Mouse (Mus musculus) liver, embryonic 16.5 days (tissue): Measurements from ENCODE around the gene Pard6b. TPM values are rescaled to one million over a fixed set of nuclear protein-coding genes. Genes with fewer than 3 reads are reported as not detected.

ENCODE experiments used
- ATAC-seq: fragments of 200-750 bp; cut with Nextera tagmentation; 2 replicates; pipeline ENCODE4 v1.8.0; 2017; ENCODE audit warnings: low read depth, mild to moderate bottlenecking, moderate number of reproducible peaks, moderate library complexity
- H3K27ac ChIP-seq: fragments of 300-500 bp; sonication (generic); 2 replicates; pipeline ENCODE4 v1.5.1; 2014; ENCODE audit warnings: mild to moderate bottlenecking, low read length
- H3K27me3 ChIP-seq: fragments of 300-500 bp; sonication (generic); 2 replicates; pipeline ENCODE4 v1.6.1; 2014; ENCODE audit warnings: low read depth, low read length, mixed read lengths; ENCODE audit not compliant: control insufficient read depth, insufficient read depth
- H3K36me3 ChIP-seq: fragments of 300-500 bp; sonication (generic); 2 replicates; pipeline ENCODE4 v1.6.1; 2014; ENCODE audit warnings: mild to moderate bottlenecking; ENCODE audit not compliant: control insufficient read depth, insufficient read depth
- H3K4me1 ChIP-seq: fragments of 300-500 bp; sonication (generic); 2 replicates; pipeline ENCODE4 v1.6.1; 2014; ENCODE audit warnings: low read depth, low read length, mixed read lengths; ENCODE audit not compliant: control insufficient read depth
- H3K4me2 ChIP-seq: fragments of 300-500 bp; sonication (generic); 2 replicates; pipeline ENCODE4 v1.6.1; 2014; ENCODE audit warnings: low read depth, low read length, mixed read lengths
- H3K4me3 ChIP-seq: fragments of 300-500 bp; sonication (generic); 2 replicates; pipeline ENCODE4 v1.5.1; 2014; ENCODE audit warnings: low read depth, mild to moderate bottlenecking, low read length
- H3K9ac ChIP-seq: fragments of 300-500 bp; sonication (generic); 2 replicates; pipeline ENCODE4 v1.6.1; 2014; ENCODE audit warnings: low read depth, low read length
- H3K9me3 ChIP-seq: fragments of 300-500 bp; sonication (generic); replicated peaks from 2 replicates; pipeline ENCODE4 v1.6.1; 2016; ENCODE audit warnings: low read length; ENCODE audit not compliant: control insufficient read depth
- WGBS: fragments of 180-500 bp; shearing (Covaris S2); extraction: QIAGEN DNeasy Blood & Tissue Kit; methylation state at CpG from one replicate; pipeline ENCODE4 v1.1.7; 2014; ENCODE audit not compliant: insufficient replicate concordance; 5-methylcytosine and 5-hydroxymethylcytosine counted together
- polyA plus RNA-seq: library from polyadenylated mRNA; unstranded; fragments of >200 nt; fragmentation: Nextera tagmentation; extraction: Ambion mirVana; gene quantifications from 2 replicates; pipeline ENCODE4 v1.2.1, GENCODE M21; 2015

Gene Pard6b
- polyA plus RNA-seq, 1 experiment from 2014 or later, result 2.7 TPM

GRCm38 (mm10) chr2:168073722-168074121 lies 7.1 kb upstream of the Pard6b start:
- no peaks in the 10 kb centered on the region for H3K9me3 ChIP-seq
- H3K27ac ChIP-seq, result no peak overlapping the region
- no peak overlapping the region for H3K4me2 ChIP-seq
- ATAC-seq, result no peak
- H3K4me3 ChIP-seq, result no peak overlapping the region
- H3K4me1 ChIP-seq, result no peaks in the 10 kb centered on the region
- no peaks in the 10 kb centered on the region for H3K36me3 ChIP-seq
- WGBS, result 61% methylated on average over 5 of the region's 5 CpGs
- no peaks in the 10 kb centered on the region; the same call in 1 of the 2 replicates for H3K27me3 ChIP-seq
- H3K9ac ChIP-seq, result no peak overlapping the region

DNA sequence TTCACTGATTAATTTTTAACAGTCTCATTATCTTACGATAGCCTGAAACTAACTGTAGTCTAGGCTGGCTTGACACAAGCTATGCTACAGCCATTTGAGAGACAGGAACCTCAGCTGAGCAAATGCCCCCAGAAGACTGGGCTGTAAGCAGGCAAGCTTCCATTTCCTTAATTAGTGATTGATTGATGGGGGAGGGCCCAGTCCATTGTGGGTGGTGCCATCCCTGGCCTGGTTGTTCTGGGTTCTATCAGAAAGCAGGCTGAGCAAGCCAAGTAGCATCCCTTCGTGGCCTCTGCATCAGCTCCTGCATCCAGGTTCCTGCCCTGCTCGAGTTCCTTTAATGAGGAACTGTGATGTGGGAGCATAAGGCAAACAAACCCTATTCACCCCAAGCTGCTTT lies 6.3 kb upstream of the Pard6b start:
- H3K9ac ChIP-seq, result no peak overlapping the region
- ATAC-seq, result no peak
- no peaks in the 10 kb centered on the region; the same call in 1 of the 2 replicates for H3K27me3 ChIP-seq
- 36% methylated on average over 3 of the region's 3 CpGs for WGBS
- no peak overlapping the region for H3K4me2 ChIP-seq
- H3K27ac ChIP-seq, result no peak overlapping the region
- H3K36me3 ChIP-seq, result no peaks in the 10 kb centered on the region
- H3K4me3 ChIP-seq, result no peak overlapping the region
- no peaks in the 10 kb centered on the region for H3K9me3 ChIP-seq
- no peaks in the 10 kb centered on the region for H3K4me1 ChIP-seq

DNA sequence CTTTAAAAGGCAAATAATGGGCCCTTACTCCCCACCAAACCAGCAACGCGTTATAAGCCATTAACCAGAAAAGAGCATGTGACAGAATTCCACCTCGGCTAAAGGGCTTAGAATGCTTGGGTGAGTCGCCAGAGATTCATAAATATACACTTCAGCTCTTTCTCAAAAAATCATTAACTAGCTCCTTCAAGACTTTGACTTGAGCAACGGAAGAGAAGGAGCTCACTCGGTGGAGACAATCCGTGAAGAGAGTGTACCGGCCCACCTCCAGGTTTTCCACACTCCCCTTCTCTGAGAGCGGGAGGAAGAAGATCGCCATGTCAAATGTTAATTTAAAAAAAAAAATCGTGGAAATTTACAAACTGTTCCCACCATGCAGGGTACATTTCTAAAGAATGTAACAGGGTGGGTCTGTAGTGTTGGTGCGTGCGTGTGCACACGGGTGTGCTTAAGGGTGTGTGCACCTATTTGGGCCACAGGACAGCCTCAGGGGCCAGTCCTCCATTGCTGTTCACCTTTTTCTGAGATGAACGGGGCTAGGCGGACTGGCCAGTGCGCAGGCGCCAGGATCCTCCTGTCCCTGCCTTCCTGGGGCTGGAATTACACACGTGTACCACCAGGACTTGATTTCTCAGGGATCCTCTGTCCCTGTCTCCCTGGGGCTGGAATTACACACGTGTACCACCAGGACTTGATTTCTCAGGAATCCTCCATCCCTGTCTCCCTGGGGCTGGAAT lies 3.8 kb upstream of the Pard6b start:
- WGBS, result 70% methylated on average over 20 of the region's 20 CpGs
- Histone ChIP-seq H3K9ac (no peak overlapping the region), H3K4me1 (peaks cover 15% of the 10 kb centered on the region)

DNA sequence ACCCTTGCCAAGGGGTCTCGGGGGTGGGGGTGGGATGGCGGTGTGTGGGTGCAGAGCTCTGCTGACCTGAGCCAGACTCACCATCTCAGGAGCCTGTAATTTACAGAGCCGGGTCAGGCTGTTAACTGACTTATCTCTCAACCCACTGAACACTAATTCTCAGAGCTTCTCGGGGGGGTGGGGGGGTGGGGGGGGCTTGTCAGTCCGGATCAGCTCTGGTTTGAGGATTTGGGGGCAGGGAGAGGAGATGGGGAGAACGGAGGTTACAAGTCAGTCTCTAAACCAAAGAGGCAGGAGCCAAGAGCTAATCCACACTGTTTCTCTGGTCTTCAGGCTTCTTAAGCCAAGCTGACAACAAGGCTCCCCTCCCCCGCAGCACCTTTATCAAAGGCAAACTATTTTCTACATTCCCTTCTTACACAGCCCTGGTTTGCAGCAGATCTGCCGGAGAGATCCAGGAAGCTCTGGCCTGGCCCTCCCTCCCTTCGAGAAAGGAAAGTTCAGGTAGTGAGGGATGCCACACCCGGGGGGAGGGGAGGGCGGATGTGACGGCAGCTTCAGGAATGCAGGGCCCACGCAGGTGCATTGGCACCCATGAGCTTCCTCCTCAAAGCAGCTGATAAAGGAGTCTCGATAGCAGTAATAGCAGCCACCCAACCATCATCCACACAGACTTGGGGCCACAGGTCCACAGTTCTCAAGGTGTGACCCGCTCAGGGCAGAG lies 2.5 kb upstream of the Pard6b start:
- Histone ChIP-seq H3K4me1 (peaks cover 17% of the 10 kb centered on the region), H3K4me2 (no peak overlapping the region), H3K9ac (no peak overlapping the region), H3K4me3 (no peak overlapping the region), H3K27ac (no peak overlapping the region), H3K9me3 (no peaks in the 10 kb centered on the region), H3K27me3 (peaks cover 14% of the 10 kb centered on the region), H3K36me3 (no peaks in the 10 kb centered on the region)
- no peak for ATAC-seq
- WGBS, result 36% methylated on average over 15 of the region's 15 CpGs

More for the DNA sequence above, 3.8 kb upstream of the Pard6b start:
- Histone ChIP-seq H3K4me2 (no peak overlapping the region), H3K27me3 (peaks cover 9% of the 10 kb centered on the region), H3K9me3 (no peaks in the 10 kb centered on the region), H3K36me3 (no peaks in the 10 kb centered on the region), H3K4me3 (no peak overlapping the region), H3K27ac (no peak overlapping the region)
- ATAC-seq, result no peak

GRCm38 (mm10) chr2:168081299-168081932 lies 612 bp downstream of the Pard6b start:
- H3K4me1 ChIP-seq, result peaks cover 17% of the 10 kb centered on the region
- under 1% methylated on average over 45 of the region's 49 CpGs for WGBS
- no peaks in the 10 kb centered on the region for H3K9me3 ChIP-seq
- H3K4me3 ChIP-seq, result peak overlapping the region; percentile 69
- peak overlapping the region; percentile 69 for H3K9ac ChIP-seq
- peak overlapping the region; percentile 98 for H3K4me2 ChIP-seq
- no peaks in the 10 kb centered on the region for H3K36me3 ChIP-seq
- no peak for ATAC-seq
- H3K27me3 ChIP-seq, result peaks cover 14% of the 10 kb centered on the region
- peak overlapping the region; percentile 46; the same call in 1 of the 2 replicates for H3K27ac ChIP-seq

DNA sequence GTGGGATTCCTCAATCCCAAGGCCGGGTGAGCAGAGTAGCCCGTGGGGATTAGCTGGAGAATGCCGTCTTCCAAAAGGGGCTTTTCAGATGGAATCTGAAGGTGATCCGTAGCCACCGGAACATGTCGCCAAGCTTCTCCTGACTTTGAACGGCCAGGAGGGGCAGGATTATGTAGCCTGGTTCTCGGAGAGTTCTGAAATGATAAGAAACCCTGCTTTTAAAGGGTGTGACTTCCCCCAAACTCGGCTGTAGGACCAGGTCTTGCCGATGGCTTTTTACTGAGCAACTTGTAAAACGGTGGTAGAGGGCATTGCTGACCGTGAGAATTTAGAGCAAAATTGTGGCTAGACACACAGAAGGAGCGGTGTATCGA lies 1.1 kb downstream of the Pard6b start:
- Histone ChIP-seq H3K4me1 (peaks cover 17% of the 10 kb centered on the region), H3K27ac (no peak overlapping the region), H3K36me3 (no peaks in the 10 kb centered on the region), H3K4me2 (peak overlapping the region; percentile 98), H3K4me3 (peak overlapping the region; percentile 69), H3K9me3 (no peaks in the 10 kb centered on the region), H3K27me3 (peaks cover 14% of the 10 kb centered on the region), H3K9ac (peak overlapping the region; percentile 69; the same call in 1 of the 2 replicates)
- no peak for ATAC-seq
- WGBS, result 4% methylated on average over 14 of the region's 14 CpGs

DNA sequence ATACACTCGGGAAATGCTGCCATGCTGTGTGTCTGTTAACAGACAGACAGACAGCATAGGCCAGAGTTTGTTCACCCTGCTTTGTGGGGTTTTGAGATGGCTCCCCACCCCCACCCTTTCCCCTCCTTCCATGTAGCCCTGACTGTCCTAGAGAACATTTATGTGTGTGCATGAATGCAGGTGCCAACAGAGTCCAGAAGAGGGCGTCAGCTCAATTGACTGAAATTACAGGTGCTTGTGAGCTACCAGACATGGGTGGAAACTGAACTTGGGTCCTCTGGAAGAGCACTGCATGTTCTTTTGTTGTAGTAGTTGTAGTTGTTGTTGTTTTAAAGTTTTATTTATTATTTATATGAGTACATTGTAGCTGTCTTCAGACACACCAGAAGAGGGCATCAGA lies 2.8 kb downstream of the Pard6b start:
- ATAC-seq, result no peak
- Histone ChIP-seq H3K4me3 (no peak overlapping the region), H3K9me3 (no peaks in the 10 kb centered on the region), H3K4me1 (peaks cover 17% of the 10 kb centered on the region), H3K9ac (no peak overlapping the region), H3K27me3 (peaks cover 14% of the 10 kb centered on the region), H3K4me2 (no peak overlapping the region), H3K36me3 (no peaks in the 10 kb centered on the region), H3K27ac (no peak overlapping the region)
- WGBS, result 47% methylated on average over 2 of the region's 2 CpGs

GRCm38 (mm10) chr2:168084228-168084627 lies 3.4 kb downstream of the Pard6b start:
- no peak overlapping the region for H3K27ac ChIP-seq
- no peak for ATAC-seq
- 76% methylated on average over 7 of the region's 7 CpGs for WGBS
- no peak overlapping the region for H3K4me2 ChIP-seq
- peaks cover 14% of the 10 kb centered on the region for H3K27me3 ChIP-seq
- no peaks in the 10 kb centered on the region for H3K36me3 ChIP-seq
- H3K9ac ChIP-seq, result no peak overlapping the region
- H3K4me1 ChIP-seq, result peaks cover 17% of the 10 kb centered on the region
- H3K9me3 ChIP-seq, result no peaks in the 10 kb centered on the region
- H3K4me3 ChIP-seq, result no peak overlapping the region
